Mouse (Mus musculus): ENCODE measurements around the gene 0610040J01Rik. TPM values are rescaled to one million over a fixed set of nuclear protein-coding genes. Genes with fewer than 3 reads are reported as not detected.

The 0610040J01Rik gene
- total and polyA plus RNA-seq, 3 experiments, result not detected

GRCm38 (mm10) chr5:63818975-63819374 is 6.8 kb downstream of the 0610040J01Rik start:
- Histone ChIP-seq H3K9ac (ENCODE audit: control insufficient read depth, low read depth, low read length, poor library complexity, severe bottlenecking) (no peak overlapping the region), H3K4me3 (ENCODE audit: control insufficient read depth in 1 of 2, insufficient read depth in 1 of 2, low read depth in 2 of 2, low read length in 2 of 2) (no peak overlapping the region), H3K9me3 (replicated peaks; ENCODE audit: insufficient read depth, low read length) (no peaks in the 10 kb centered on the region), H3K36me3 (ENCODE audit: control insufficient read depth in 1 of 2, insufficient read depth in 2 of 2, low read length in 2 of 2) (no peaks in the 10 kb centered on the region), H3K79me2 (ENCODE audit: control insufficient read depth, insufficient read depth, low read length, poor library complexity) (no peaks in the 10 kb centered on the region), H3K27ac (ENCODE audit: control insufficient read depth, low read depth, low read length) (no peak overlapping the region), H3K4me1 (ENCODE audit: control insufficient read depth in 1 of 2, insufficient read depth in 2 of 2, low read length in 2 of 2) (peaks cover 0 to 5% of the 10 kb centered on the region in 2 experiments; a peak in 2 of 4 replicates), H3K27me3 (ENCODE audit: control insufficient read depth in 1 of 2, insufficient read depth in 2 of 2, low read length in 2 of 2) (no peaks in the 10 kb centered on the region)
- TF ChIP-seq KAT2A (conservative IDR thresholded peaks at IDR 0.05; ENCODE audit: low read depth, low read length), result no peak
- no peak for TF ChIP-seq TBP (IDR thresholded peaks at IDR 0.05; ENCODE audit: low read depth, low read length)
- no peak for TF ChIP-seq MXI1 (IDR thresholded peaks at IDR 0.05; ENCODE audit: low read depth, low read length)
- TF ChIP-seq USF2 (IDR thresholded peaks at IDR 0.05; ENCODE audit: borderline replicate concordance in 1 of 2, insufficient read depth in 1 of 2, low read depth in 1 of 2, low read length in 2 of 2), result no peak
- TF ChIP-seq RAD21 (IDR thresholded peaks at IDR 0.05; ENCODE audit: low read depth, low read length), result no peak
- no peak for TF ChIP-seq RCOR1 (IDR thresholded peaks at IDR 0.05; ENCODE audit: low read depth, low read length)
- TF ChIP-seq UBTF (IDR thresholded peaks at IDR 0.05; ENCODE audit: borderline replicate concordance, insufficient read depth, low read depth, low read length), result no peak
- TF ChIP-seq NELFE (IDR thresholded peaks at IDR 0.05; ENCODE audit: low read depth, low read length), result no peak
- TF ChIP-seq TAL1 (IDR thresholded peaks at IDR 0.05; ENCODE audit: low read length), result no peak
- TF ChIP-seq MEF2A (IDR thresholded peaks at IDR 0.05; ENCODE audit: extremely low read depth, insufficient replicate concordance, low read depth, low read length, poor library complexity, severe bottlenecking), result no peak
- TF ChIP-seq ELF1 (IDR thresholded peaks at IDR 0.05; ENCODE audit: low read depth, low read length), result no peak
- no peak for TF ChIP-seq SIN3A (IDR thresholded peaks at IDR 0.05; ENCODE audit: low read length)
- no peak for TF ChIP-seq CHD1 (IDR thresholded peaks at IDR 0.05; ENCODE audit: low read depth, low read length)
- TF ChIP-seq CHD2 (IDR thresholded peaks at IDR 0.05; ENCODE audit: low read length), result no peak
- TF ChIP-seq MAFK (IDR thresholded peaks at IDR 0.05; ENCODE audit: borderline replicate concordance, low read depth, low read length), result no peak
- no peak for TF ChIP-seq TCF12 (IDR thresholded peaks at IDR 0.05; ENCODE audit: low read depth, low read length)
- no peak for TF ChIP-seq GATA1 (IDR thresholded peaks at IDR 0.05; ENCODE audit: low read depth, low read length)
- no peak for TF ChIP-seq MYC (IDR thresholded peaks at IDR 0.05; ENCODE audit: low read depth, low read length)
- no peak for TF ChIP-seq CTCF (IDR thresholded peaks at IDR 0.05 in 2 of 3, conservative IDR thresholded peaks at IDR 0.05 in 1 of 3; ENCODE audit: control insufficient read depth in 1 of 3, insufficient read depth in 1 of 3, low read depth in 2 of 3, low read length in 3 of 3, poor library complexity in 1 of 3, severe bottlenecking in 1 of 3)
- DNase-seq (ENCODE audit: low read depth, low spot score), result no peak

DNA sequence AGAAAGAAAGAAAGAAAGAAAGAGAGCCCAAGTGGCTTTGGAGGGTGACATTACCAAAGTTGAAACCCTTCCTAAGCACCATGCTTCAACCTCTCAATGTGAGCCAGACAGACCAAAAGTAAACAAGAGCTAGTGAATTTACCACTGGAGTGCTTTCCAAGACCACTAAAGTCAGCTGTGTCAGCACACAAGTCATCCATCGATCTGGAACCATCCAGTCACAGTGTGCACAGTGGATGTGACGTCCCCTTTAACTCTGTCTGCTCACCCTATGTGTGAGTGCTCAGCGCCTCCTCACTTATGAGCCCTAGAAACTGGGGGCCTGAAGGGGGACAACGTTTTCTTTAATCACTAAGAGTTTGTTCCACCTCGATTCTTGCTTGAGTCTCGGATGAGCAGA is 7.4 kb downstream of the 0610040J01Rik start:
- Histone ChIP-seq H3K27ac (ENCODE audit: control insufficient read depth, low read depth, low read length) (no peak overlapping the region), H3K79me2 (ENCODE audit: control insufficient read depth, insufficient read depth, low read length, poor library complexity) (no peaks in the 10 kb centered on the region), H3K4me1 (ENCODE audit: control insufficient read depth in 1 of 2, insufficient read depth in 2 of 2, low read length in 2 of 2) (peaks cover 0 to 5% of the 10 kb centered on the region in 2 experiments; a peak in 2 of 4 replicates), H3K36me3 (ENCODE audit: control insufficient read depth in 1 of 2, insufficient read depth in 2 of 2, low read length in 2 of 2) (no peaks in the 10 kb centered on the region), H3K4me3 (ENCODE audit: control insufficient read depth in 1 of 2, insufficient read depth in 1 of 2, low read depth in 2 of 2, low read length in 2 of 2) (no peak overlapping the region), H3K9ac (ENCODE audit: control insufficient read depth, low read depth, low read length, poor library complexity, severe bottlenecking) (no peak overlapping the region), H3K27me3 (ENCODE audit: control insufficient read depth in 1 of 2, insufficient read depth in 2 of 2, low read length in 2 of 2) (no peaks in the 10 kb centered on the region), H3K9me3 (replicated peaks; ENCODE audit: insufficient read depth, low read length) (no peaks in the 10 kb centered on the region)
- TF ChIP-seq NRF1 (IDR thresholded peaks at IDR 0.05; ENCODE audit: insufficient read depth, low read depth, low read length, poor library complexity, severe bottlenecking) (no peak), POLR2AphosphoS5 (IDR thresholded peaks at IDR 0.05; ENCODE audit: borderline replicate concordance, low read depth, low read length) (no peak), SIN3A (IDR thresholded peaks at IDR 0.05; ENCODE audit: low read length) (no peak), MEF2A (IDR thresholded peaks at IDR 0.05; ENCODE audit: extremely low read depth, insufficient replicate concordance, low read depth, low read length, poor library complexity, severe bottlenecking) (no peak), MAFK (IDR thresholded peaks at IDR 0.05; ENCODE audit: borderline replicate concordance, low read depth, low read length) (no peak), ELF1 (IDR thresholded peaks at IDR 0.05; ENCODE audit: low read depth, low read length) (no peak), TCF12 (IDR thresholded peaks at IDR 0.05; ENCODE audit: low read depth, low read length) (no peak), E2F4 (IDR thresholded peaks at IDR 0.05; ENCODE audit: borderline replicate concordance, low read depth, low read length) (no peak), UBTF (IDR thresholded peaks at IDR 0.05; ENCODE audit: borderline replicate concordance, insufficient read depth, low read depth, low read length) (no peak), ZC3H11A (IDR thresholded peaks at IDR 0.05; ENCODE audit: low read depth, low read length) (no peak), MAZ (IDR thresholded peaks at IDR 0.05; ENCODE audit: low read depth, low read length) (no peak), MYB (IDR thresholded peaks at IDR 0.05; ENCODE audit: low read depth, low read length) (no peak), MYC (IDR thresholded peaks at IDR 0.05; ENCODE audit: low read depth, low read length) (no peak), TBP (IDR thresholded peaks at IDR 0.05; ENCODE audit: low read depth, low read length) (no peak), EP300 (IDR thresholded peaks at IDR 0.05; ENCODE audit: low read depth in 1 of 2, low read length in 2 of 2) (no peak), POLR2AphosphoS2 (IDR thresholded peaks at IDR 0.05; ENCODE audit: low read length) (no peak), GABPA (IDR thresholded peaks at IDR 0.05; ENCODE audit: low read depth, low read length) (no peak), CHD2 (IDR thresholded peaks at IDR 0.05; ENCODE audit: low read length) (no peak), USF2 (IDR thresholded peaks at IDR 0.05; ENCODE audit: borderline replicate concordance in 1 of 2, insufficient read depth in 1 of 2, low read depth in 1 of 2, low read length in 2 of 2) (no peak)
- DNase-seq (ENCODE audit: low read depth, low spot score), result no peak

Measured in MEL (cell line).